Mouse (Mus musculus): ENCODE measurements at regions not wholly inside any gene's neighbourhood (a gene's known extent, or its start where the extent isn't known, plus 50 kb on each side); places are given as distances from the start of the nearest gene placed in this dataset.

- CTCF ChIA-PET, result no interaction called here
These were observed 130.2 kb downstream of the Gm10283 start for GRCm38 (mm10) chr8:60372681-60373398.

GRCm38 (mm10) chr8:60348291-60348690, 154.7 kb downstream of the Gm10283 start:
- ChIA-PET CTCF (no interaction called here), POLR2A (no interaction called here)

More at GRCm38 (mm10) chr8:60372681-60373398, 130.2 kb downstream of the Gm10283 start:
- POLR2A ChIA-PET, result no interaction called here

GRCm38 (mm10) chr8:60345830-60346420, 157.1 kb downstream of the Gm10283 start:
- ChIA-PET CTCF (no interaction called here), POLR2A (no interaction called here)

GRCm38 (mm10) chr8:60315478-60315877, 187.5 kb downstream of the Gm10283 start:
- CTCF ChIA-PET, result no interaction called here

GRCm38 (mm10) chr8:60313977-60314854, 188.8 kb downstream of the Gm10283 start:
- POLR2A ChIA-PET, result no interaction called here

More at GRCm38 (mm10) chr8:60315478-60315877, 187.5 kb downstream of the Gm10283 start:
- POLR2A ChIA-PET, result no interaction called here

GRCm38 (mm10) chr8:60310136-60310535, 192.9 kb downstream of the Gm10283 start:
- CTCF ChIA-PET, result interaction anchor here in 1 of 4 experiments (0.5 kb wide), 1 partner anchor 13 kb away, joined by 3 read pairs; no protein-coding TSS in a partner anchor
- POLR2A ChIA-PET, result no interaction called here

More at GRCm38 (mm10) chr8:60313977-60314854, 188.8 kb downstream of the Gm10283 start:
- CTCF ChIA-PET, result no interaction called here

GRCm38 (mm10) chr8:60301282-60301681, 201.7 kb downstream of the Gm10283 start:
- CTCF ChIA-PET, result no interaction called here

GRCm38 (mm10) chr8:60277211-60277801, 225.7 kb downstream of the Gm10283 start:
- POLR2A ChIA-PET, result no interaction called here
- CTCF ChIA-PET, result no interaction called here

More at GRCm38 (mm10) chr8:60301282-60301681, 201.7 kb downstream of the Gm10283 start:
- POLR2A ChIA-PET, result no interaction called here

- CTCF ChIA-PET, result no interaction called here
These were observed 252.7 kb downstream of the Gm10283 start for GRCm38 (mm10) chr8:60250341-60250740.

GRCm38 (mm10) chr8:60249704-60250103, 253.3 kb downstream of the Gm10283 start:
- CTCF ChIA-PET, result no interaction called here
- POLR2A ChIA-PET, result no interaction called here

More at GRCm38 (mm10) chr8:60250341-60250740, 252.7 kb downstream of the Gm10283 start:
- POLR2A ChIA-PET, result no interaction called here

- ChIA-PET POLR2A (no interaction called here), CTCF (no interaction called here)
These were observed 255.4 kb downstream of the Gm10283 start for GRCm38 (mm10) chr8:60247601-60248000.

GRCm38 (mm10) chr8:60241366-60241765, 261.6 kb downstream of the Gm10283 start:
- CTCF ChIA-PET, result interaction anchor here in 1 of 4 experiments (0.5 kb wide), 1 partner anchor 473 kb away, joined by 3 read pairs; no protein-coding TSS in a partner anchor
- POLR2A ChIA-PET, result interaction anchor here in 1 of 4 experiments (0.6 kb wide), 1 partner anchor 20 kb away, joined by 3 read pairs; no protein-coding TSS in a partner anchor

- CTCF ChIA-PET, result no interaction called here
- POLR2A ChIA-PET, result interaction anchor here in 1 of 4 experiments (0.6 kb wide), 1 partner anchor 21 kb away, joined by 3 read pairs; no protein-coding TSS in a partner anchor
These were observed 282.1 kb downstream of the Gm10283 start for GRCm38 (mm10) chr8:60220946-60221345.

GRCm38 (mm10) chr8:60195641-60196040, 307.4 kb downstream of the Gm10283 start:
- POLR2A ChIA-PET, result no interaction called here

GRCm38 (mm10) chr8:60167716-60168272, 335.2 kb downstream of the Gm10283 start:
- ChIA-PET POLR2A (no interaction called here), CTCF (no interaction called here)

More at GRCm38 (mm10) chr8:60195641-60196040, 307.4 kb downstream of the Gm10283 start:
- CTCF ChIA-PET, result no interaction called here
